Mouse (Mus musculus) heart, adult 2 months (tissue): Measurements from ENCODE around the gene Serpinb6b. TPM values are rescaled to one million over a fixed set of nuclear protein-coding genes. Genes with fewer than 3 reads are reported as not detected.
A peak's percentile ranks its signal among the peaks of the same experiment; 100 is the strongest.

Source experiments
- DNase-seq, 2 experiments: peaks; one replicate each; pipeline ENCODE4 v3.0.0; 2021
- H3K27ac ChIP-seq: fragments of 200-600 bp; 2 replicates; pipeline ENCODE4 v1.8.1; 2022
- H3K27me3 ChIP-seq: fragments of 200-500 bp; 2 replicates; pipeline ENCODE4 v1.6.1; 2012; ENCODE audit warnings: mild to moderate bottlenecking, low read length, inconsistent platforms, mixed read lengths; ENCODE audit not compliant: control insufficient read depth, insufficient read depth
- H3K36me3 ChIP-seq: fragments of 200-500 bp; 2 replicates; pipeline ENCODE4 v1.6.1; 2012; ENCODE audit warnings: low read length, inconsistent platforms; ENCODE audit not compliant: control insufficient read depth, insufficient read depth
- H3K4me1 ChIP-seq: fragments of 200-500 bp; 2 replicates; pipeline ENCODE4 v1.6.1; 2011; ENCODE audit warnings: low read length; ENCODE audit not compliant: control insufficient read depth, insufficient read depth
- H3K4me3 ChIP-seq: fragments of 200-600 bp; 2 replicates; pipeline ENCODE4 v1.8.1; 2022
- H3K79me2 ChIP-seq: fragments of 200-500 bp; replicated peaks from 2 replicates; pipeline ENCODE4 v1.6.1; 2012; ENCODE audit warnings: mild to moderate bottlenecking, inconsistent platforms, low read length, moderate library complexity, mixed read lengths; ENCODE audit not compliant: control insufficient read depth, insufficient read depth
- H3K9ac ChIP-seq: fragments of 200-500 bp; 2 replicates; pipeline ENCODE4 v1.6.1; 2012; ENCODE audit warnings: low read depth, mild to moderate bottlenecking, control low read depth, inconsistent platforms, low read length, mixed read lengths
- CTCF ChIP-seq: fragments of 200-600 bp; IDR thresholded peaks from 2 replicates; pipeline ENCODE4 v1.8.1; 2022; ENCODE audit warnings: antibody characterized with exemption, mild to moderate bottlenecking, moderate library complexity
- EP300 ChIP-seq: fragments of 200-500 bp; IDR thresholded peaks from 2 replicates; pipeline ENCODE4 v1.6.1; 2011; ENCODE audit warnings: low read depth, low read length, control low read depth; ENCODE audit not compliant: insufficient read depth
- POLR2A ChIP-seq: fragments of 200-500 bp; IDR thresholded peaks from 2 replicates; pipeline ENCODE4 v1.6.1; 2011; ENCODE audit warnings: mild to moderate bottlenecking, low read depth, low read length, control low read depth; ENCODE audit not compliant: insufficient read depth
- WGBS: fragments of 180-500 bp; shearing (Covaris S2); methylation state at CpG from one replicate; pipeline ENCODE4 v1.1.7; 2018; 5-methylcytosine and 5-hydroxymethylcytosine counted together
- intact Hi-C: fragments of 180-260 bp; cut with DNase I; formaldehyde crosslinking; loops from one replicate; pipeline ENCODE4 v1.15.1; 2025
- long read RNA-seq: library from polyadenylated mRNA; stranded (forward); transcript quantifications from one replicate; pipeline ENCODE4 v2.0.0, GENCODE M21; 2021
- polyA plus RNA-seq: library from polyadenylated mRNA; depleted of rRNA; stranded (reverse); fragments of >200 nt; gene quantifications from 2 replicates; pipeline ENCODE4 v1.2.3, GENCODE M21; 2012; rRNA removed
- total RNA-seq, 2 experiments: library from RNA; stranded (reverse); gene quantifications; 2 replicates each; pipeline ENCODE4 v1.2.3; 2021

Serpinb6b gene
- total RNA-seq (10 to 100 TPM; 26.3 to 33.1 TPM), polyA plus RNA-seq (21.6 and 30.3 TPM in 2 replicates)
- long read RNA-seq, transcript Serpinb6b-202 (7 exons, 2,193 nt) = major isoform, 16 of 18 reads
- long read RNA-seq, partial matches to known transcripts = 1 of 18 reads
- long read RNA-seq, other reads (novel, unspliced or antisense) = 1 of 18 reads

- WGBS = 29% methylated on average over 16 of the region's 16 CpGs
- Histone ChIP-seq H3K27me3 (no peaks in the 10 kb centered on the region), H3K4me1 (peaks cover 6% of the 10 kb centered on the region), H3K27ac (peak within 1 kb of the TSS; percentile 92), H3K9ac (peak within 1 kb of the TSS; percentile 67), H3K4me3 (peak within 1 kb of the TSS; percentile 50), H3K79me2 (no peaks in the 10 kb centered on the region; the same call in 1 of the 2 replicates), H3K36me3 (peaks cover 3% of the 10 kb centered on the region; the same call in 1 of the 2 replicates)
- intact Hi-C loops = loop anchor here (1.0 to 2.0 kb wide), 3 partner anchors 40 to 110 kb away; no protein-coding TSS in a partner anchor
- TF ChIP-seq CTCF = peak; percentile 97
- 0 out of 2 replicates have a peak, but pooled peaks have one; percentile 22 for TF ChIP-seq EP300
- TF ChIP-seq POLR2A = peak; percentile 59
- peak; percentile 66 to 67 for DNase-seq
Observed at GRCm38 (mm10) chr13:32964989-32965811, at the start of gene Serpinb6b. Serpinb6b (plus strand) TSS chr13:32965209.

- intact Hi-C loops = loop anchor here (5.0 to 10.0 kb wide), 2 partner anchors 35 to 158 kb away; no protein-coding TSS in a partner anchor
- peak in 1 of 2 experiments; percentile 42 for DNase-seq
- peaks cover 8% of the 10 kb centered on the region for H3K4me1 ChIP-seq
- no peak for TF ChIP-seq CTCF
- peak; percentile 64; the same call in 1 of the 2 replicates for TF ChIP-seq POLR2A
- no peaks in the 10 kb centered on the region for H3K27me3 ChIP-seq
- peak overlapping the region; percentile 57; the same call in 1 of the 2 replicates for H3K9ac ChIP-seq
- H3K79me2 ChIP-seq = no peaks in the 10 kb centered on the region
- peak overlapping the region; percentile 90 for H3K27ac ChIP-seq
- H3K4me3 ChIP-seq = no peak overlapping the region; the same call in 1 of the 2 replicates
- H3K36me3 ChIP-seq = peaks cover 4% of the 10 kb centered on the region
Observed at GRCm38 (mm10) chr13:32922622-32923021, 42.4 kb upstream of the Serpinb6b start.

GRCm38 (mm10) chr13:32924578-32925360 lies 40.2 kb upstream of the Serpinb6b start:
- Histone ChIP-seq H3K4me1 (peaks cover 9% of the 10 kb centered on the region), H3K27me3 (no peaks in the 10 kb centered on the region), H3K36me3 (peaks cover 4% of the 10 kb centered on the region), H3K4me3 (no peak overlapping the region), H3K79me2 (no peaks in the 10 kb centered on the region), H3K9ac (0 out of 2 replicates have a peak overlapping the region, but pooled peaks have one; percentile 16), H3K27ac (peak overlapping the region; percentile 90)
- WGBS = 20% methylated on average over 7 of the region's 7 CpGs
- DNase-seq = peak in 1 of 2 experiments; percentile 73
- intact Hi-C loops = loop anchor here (5.0 to 10.0 kb wide), 2 partner anchors 33 to 160 kb away; no protein-coding TSS in a partner anchor
- TF ChIP-seq POLR2A (peak; percentile 47; the same call in 1 of the 2 replicates), CTCF (no peak), EP300 (peak; percentile 87)

- Histone ChIP-seq H3K9ac (no peak overlapping the region), H3K4me1 (peaks cover 9% of the 10 kb centered on the region), H3K79me2 (no peaks in the 10 kb centered on the region), H3K27ac (peak overlapping the region; percentile 40), H3K36me3 (peaks cover 4% of the 10 kb centered on the region), H3K27me3 (no peaks in the 10 kb centered on the region), H3K4me3 (no peak overlapping the region)
- intact Hi-C loops = loop anchor here (10.0 kb wide), 1 partner anchor 162 kb away; no protein-coding TSS in a partner anchor
- DNase-seq = no peak
- WGBS = 39% methylated on average over 2 of the region's 2 CpGs
- TF ChIP-seq POLR2A (no peak), CTCF (no peak), EP300 (no peak)
Observed at GRCm38 (mm10) chr13:32926661-32927060, 38.3 kb upstream of the Serpinb6b start.

GRCm38 (mm10) chr13:32927241-32927640 lies 37.8 kb upstream of the Serpinb6b start:
- peaks cover 2% of the 10 kb centered on the region for H3K36me3 ChIP-seq
- DNase-seq = no peak
- H3K27ac ChIP-seq = peak overlapping the region; percentile 40
- no peaks in the 10 kb centered on the region for H3K79me2 ChIP-seq
- H3K4me3 ChIP-seq = no peak overlapping the region
- intact Hi-C loops = loop anchor here (10.0 kb wide), 1 partner anchor 162 kb away; no protein-coding TSS in a partner anchor
- peaks cover 9% of the 10 kb centered on the region for H3K4me1 ChIP-seq
- no peak overlapping the region for H3K9ac ChIP-seq
- no peaks in the 10 kb centered on the region for H3K27me3 ChIP-seq
- no peak for TF ChIP-seq EP300
- no peak for TF ChIP-seq POLR2A
- TF ChIP-seq CTCF = no peak
- 60% methylated on average over 1 of the region's 1 CpGs for WGBS
